In genomic region chr15:103300067-103300471, GRCm38 (mm10) we compare ENCODE assay signal across 10 mouse cellular contexts. TPM values are rescaled to one million over a fixed set of nuclear protein-coding genes. Genes with fewer than 3 reads are reported as not detected.
DNase-seq lines count a peak whose midpoint lies in the region; ATAC-seq and TF ChIP-seq lines count a peak whose summit lies in the region.
"Had no signal": no experiment of that assay in that cellular context is flagged by ENCODE, and none has a peak within 500 bp of the region (broad histone marks: within the 10 kb centered on the region; RNA-seq: fewer than 3 reads in every experiment).

No protein-coding gene starts in this region.

- H3K4me1 ChIP-seq in heart, embryonic 11.5 days (ENCODE audit: control insufficient read depth, insufficient read depth, low read length), result peaks cover 56% of the 10 kb centered on the region
- peaks cover 96% of the 10 kb centered on the region for H3K4me1 ChIP-seq in embryonic facial prominence, embryonic 12.5 days
- peaks cover 7% of the 10 kb centered on the region for H3K4me1 ChIP-seq in intestine, postnatal 0 days (replicated peaks; ENCODE audit: control insufficient read depth, insufficient read depth, low read length)
- peaks cover 92% of the 10 kb centered on the region for H3K4me1 ChIP-seq in neural tube, embryonic 11.5 days (ENCODE audit: control insufficient read depth, insufficient read depth, low read length)

- 14% methylated on average over 18 of the region's 18 CpGs for WGBS in heart, embryonic 11.5 days (ENCODE audit: insufficient replicate concordance)
- WGBS in embryonic facial prominence, embryonic 12.5 days, result 3% methylated on average over 18 of the region's 18 CpGs
- WGBS in intestine, postnatal 0 days, result 49% methylated on average over 18 of the region's 18 CpGs
- WGBS in neural tube, embryonic 11.5 days, result 3% methylated on average over 18 of the region's 18 CpGs

- DNase-seq in heart, postnatal 36 days, result no peak
- peak; percentile 46 for DNase-seq in ES-CJ7 (ENCODE audit: low read depth, low spot score)
- peak; percentile 88 for DNase-seq in neural tube, embryonic 11.5 days (ENCODE audit: low spot score)
- no peak for DNase-seq in Muller cell, postnatal 12 days (ENCODE audit: inconsistent ontology term)

- H3K4me3 ChIP-seq in heart, embryonic 11.5 days (ENCODE audit: low read depth, low read length), result peak overlapping the region; percentile 3; the same call in 1 of the 2 replicates
- no peak overlapping the region for H3K4me3 ChIP-seq in embryonic facial prominence, embryonic 12.5 days
- H3K4me3 ChIP-seq in intestine, postnatal 0 days (ENCODE audit: low read depth, low read length), result no peak overlapping the region
- peak overlapping the region; percentile 10; the same call in 1 of the 2 replicates for H3K4me3 ChIP-seq in neural tube, embryonic 11.5 days (ENCODE audit: low read depth, low read length)

- no peak for TF ChIP-seq CTCF in intestine, postnatal 0 days (IDR thresholded peaks at IDR 0.05; ENCODE audit: low read depth)

- no peak for ATAC-seq in heart, embryonic 11.5 days (replicated peaks; ENCODE audit: insufficient number of reproducible peaks, low FRiP score, low TSS enrichment)
- 0 out of 2 replicates have a peak, but pooled peaks have one; percentile 7 for ATAC-seq in embryonic facial prominence, embryonic 12.5 days (ENCODE audit: insufficient number of reproducible peaks, insufficient read depth, low FRiP score, low TSS enrichment)
- ATAC-seq in intestine, postnatal 0 days, result no peak
- peak; percentile 56 for ATAC-seq in neural tube, embryonic 11.5 days (ENCODE audit: insufficient read depth, low FRiP score, low TSS enrichment)
- ATAC-seq in erythroid progenitor cell, adult 5-6 weeks (replicated peaks; ENCODE audit: low FRiP score, poor library complexity, severe bottlenecking), result no peak

- peak overlapping the region; percentile 17; the same call in 1 of the 2 replicates for H3K9ac ChIP-seq in heart, embryonic 11.5 days (ENCODE audit: low read depth, low read length)
- peak overlapping the region; percentile 37; the same call in 1 of the 2 replicates for H3K9ac ChIP-seq in embryonic facial prominence, embryonic 12.5 days
- H3K9ac ChIP-seq in intestine, postnatal 0 days (ENCODE audit: low read depth, low read length), result no peak overlapping the region
- peak overlapping the region; percentile 56 for H3K9ac ChIP-seq in neural tube, embryonic 11.5 days (ENCODE audit: low read length)

- peak overlapping the region; percentile 49 for H3K4me2 ChIP-seq in heart, embryonic 11.5 days
- peak overlapping the region; percentile 43 for H3K4me2 ChIP-seq in embryonic facial prominence, embryonic 12.5 days (replicated peaks)
- no peak overlapping the region for H3K4me2 ChIP-seq in intestine, postnatal 0 days (replicated peaks; ENCODE audit: low read depth)
- peak overlapping the region; percentile 27 for H3K4me2 ChIP-seq in neural tube, embryonic 11.5 days (ENCODE audit: low read depth)

- H3K9me3 ChIP-seq in heart, embryonic 11.5 days (replicated peaks; ENCODE audit: control insufficient read depth, low read length), result no peaks in the 10 kb centered on the region
- no peaks in the 10 kb centered on the region for H3K9me3 ChIP-seq in embryonic facial prominence, embryonic 12.5 days
- H3K9me3 ChIP-seq in intestine, postnatal 0 days (ENCODE audit: control insufficient read depth), result no peaks in the 10 kb centered on the region
- H3K9me3 ChIP-seq in neural tube, embryonic 11.5 days (ENCODE audit: control insufficient read depth, low read length), result no peaks in the 10 kb centered on the region

- H3K27ac ChIP-seq in heart, embryonic 11.5 days (ENCODE audit: low read depth, low read length), result peak overlapping the region; percentile 69; the same call in 1 of the 2 replicates
- peak overlapping the region; percentile 96 for H3K27ac ChIP-seq in embryonic facial prominence, embryonic 12.5 days
- H3K27ac ChIP-seq in intestine, postnatal 0 days (ENCODE audit: low read depth, low read length), result peak overlapping the region; percentile 1; the same call in 1 of the 2 replicates
- peak overlapping the region; percentile 99 for H3K27ac ChIP-seq in neural tube, embryonic 11.5 days (ENCODE audit: low read depth, low read length)

- no peaks in the 10 kb centered on the region for H3K27me3 ChIP-seq in heart, embryonic 11.5 days (ENCODE audit: control insufficient read depth, insufficient read depth, low read length)
- no peaks in the 10 kb centered on the region for H3K27me3 ChIP-seq in embryonic facial prominence, embryonic 12.5 days
- no peaks in the 10 kb centered on the region for H3K27me3 ChIP-seq in intestine, postnatal 0 days (replicated peaks; ENCODE audit: control insufficient read depth, insufficient read depth, low read length)
- no peaks in the 10 kb centered on the region for H3K27me3 ChIP-seq in neural tube, embryonic 11.5 days (ENCODE audit: control insufficient read depth, insufficient read depth, low read length)

- intact Hi-C loops in heart, postnatal 36 days (cut with DNase I), result no loop called here

- peaks cover 23% of the 10 kb centered on the region for H3K36me3 ChIP-seq in heart, embryonic 11.5 days (ENCODE audit: control insufficient read depth, insufficient read depth, low read length)
- H3K36me3 ChIP-seq in embryonic facial prominence, embryonic 12.5 days, result peaks cover 7% of the 10 kb centered on the region; the same call in 1 of the 2 replicates
- H3K36me3 ChIP-seq in intestine, postnatal 0 days (ENCODE audit: control insufficient read depth, insufficient read depth), result peaks cover 46% of the 10 kb centered on the region
- H3K36me3 ChIP-seq in neural tube, embryonic 11.5 days (ENCODE audit: control insufficient read depth, insufficient read depth, low read length), result no peaks in the 10 kb centered on the region; the same call in 1 of the 2 replicates

RNA-seq across cellular contexts. Expression of gene Gpr84, which starts 10.3 kb away (rescaled TPM):
- 0.41 and 0.53 TPM in 2 replicates for polyA plus RNA-seq in heart, embryonic 11.5 days (2014; fragmentation: Nextera tagmentation; extraction: Ambion mirVana)
- total RNA-seq in heart, postnatal 36 days (2021), result not detected
- polyA plus RNA-seq in embryonic facial prominence, embryonic 12.5 days (2016; fragmentation: Nextera tagmentation; extraction: Ambion mirVana), result 0.47 and 0.67 TPM in 2 replicates
- not detected in 2 replicates for polyA plus RNA-seq in intestine, postnatal 0 days (2015; fragmentation: Nextera tagmentation; extraction: Ambion mirVana)
- polyA plus RNA-seq in neural tube, embryonic 11.5 days (2014; fragmentation: Nextera tagmentation; extraction: Ambion mirVana), result 0.34 and 0.50 TPM in 2 replicates
- 0.72 TPM in 1 of 2 replicates, not detected in the other for total RNA-seq in erythroid progenitor cell, adult 5-6 weeks (2015; ENCODE audit: low replicate concordance)
- 3.9 TPM in 1 of 2 replicates, not detected in the other for total RNA-seq in erythroid progenitor cell, adult 5-6 weeks (2017; ENCODE audit: low replicate concordance)
- total RNA-seq: neutrophil, adult 5-6 weeks had no signal

RNA-seq across cellular contexts. Expression of gene Copz1, which starts 27.6 kb away (rescaled TPM):
- 217 and 221 TPM in 2 replicates for polyA plus RNA-seq in heart, embryonic 11.5 days (2014; fragmentation: Nextera tagmentation; extraction: Ambion mirVana)
- 10 to 100 TPM; 56.6 to 56.9 TPM for total RNA-seq in heart, postnatal 36 days (2021)
- polyA plus RNA-seq in embryonic facial prominence, embryonic 12.5 days (2016; fragmentation: Nextera tagmentation; extraction: Ambion mirVana), result 257 and 268 TPM in 2 replicates
- 248 and 253 TPM in 2 replicates for polyA plus RNA-seq in intestine, postnatal 0 days (2015; fragmentation: Nextera tagmentation; extraction: Ambion mirVana)
- 307 and 317 TPM in 2 replicates for polyA plus RNA-seq in neural tube, embryonic 11.5 days (2014; fragmentation: Nextera tagmentation; extraction: Ambion mirVana)
- total RNA-seq in erythroid progenitor cell, adult 5-6 weeks (2015; ENCODE audit: low replicate concordance), result 158 and 167 TPM in 2 replicates
- total RNA-seq in erythroid progenitor cell, adult 5-6 weeks (2017; ENCODE audit: low replicate concordance), result 37.6 and 42.4 TPM in 2 replicates

RNA-seq across cellular contexts. Expression of gene Zfp385a, which starts 39.8 kb away (rescaled TPM):
- polyA plus RNA-seq in heart, embryonic 11.5 days (2014; fragmentation: Nextera tagmentation; extraction: Ambion mirVana), result 10.2 and 11.6 TPM in 2 replicates
- 10 to 100 TPM; 12.9 to 13.0 TPM for total RNA-seq in heart, postnatal 36 days (2021)
- polyA plus RNA-seq in embryonic facial prominence, embryonic 12.5 days (2016; fragmentation: Nextera tagmentation; extraction: Ambion mirVana), result 12.6 and 14.5 TPM in 2 replicates
- polyA plus RNA-seq in intestine, postnatal 0 days (2015; fragmentation: Nextera tagmentation; extraction: Ambion mirVana), result 2.9 and 3.1 TPM in 2 replicates
- 26.1 and 27.5 TPM in 2 replicates for polyA plus RNA-seq in neural tube, embryonic 11.5 days (2014; fragmentation: Nextera tagmentation; extraction: Ambion mirVana)
- 4.2 and 6.5 TPM in 2 replicates for total RNA-seq in erythroid progenitor cell, adult 5-6 weeks (2015; ENCODE audit: low replicate concordance)
- total RNA-seq in erythroid progenitor cell, adult 5-6 weeks (2017; ENCODE audit: low replicate concordance), result 0.30 and 0.77 TPM in 2 replicates

RNA-seq across cellular contexts. Expression of gene Nfe2, which starts 41.9 kb away (rescaled TPM):
- polyA plus RNA-seq in heart, embryonic 11.5 days (2014; fragmentation: Nextera tagmentation; extraction: Ambion mirVana), result 21.9 and 24.2 TPM in 2 replicates
- total RNA-seq in heart, postnatal 36 days (2021), result under 1 TPM; 0.67 to 0.73 TPM
- polyA plus RNA-seq in embryonic facial prominence, embryonic 12.5 days (2016; fragmentation: Nextera tagmentation; extraction: Ambion mirVana), result 4.9 and 5.2 TPM in 2 replicates
- 0.82 and 0.90 TPM in 2 replicates for polyA plus RNA-seq in intestine, postnatal 0 days (2015; fragmentation: Nextera tagmentation; extraction: Ambion mirVana)
- polyA plus RNA-seq in neural tube, embryonic 11.5 days (2014; fragmentation: Nextera tagmentation; extraction: Ambion mirVana), result 6.5 and 7.3 TPM in 2 replicates
- 368 and 436 TPM in 2 replicates for total RNA-seq in erythroid progenitor cell, adult 5-6 weeks (2015; ENCODE audit: low replicate concordance)
- total RNA-seq in erythroid progenitor cell, adult 5-6 weeks (2017; ENCODE audit: low replicate concordance), result 353 and 370 TPM in 2 replicates
- polyA plus RNA-seq: frontal cortex, adult 2 months had no signal

RNA-seq across cellular contexts. Expression of gene Hnrnpa1, which starts 59.8 kb away (rescaled TPM):
- polyA plus RNA-seq in heart, embryonic 11.5 days (2014; fragmentation: Nextera tagmentation; extraction: Ambion mirVana), result 572 and 590 TPM in 2 replicates
- total RNA-seq in heart, postnatal 36 days (2021), result 100 to 1,000 TPM; 140 to 154 TPM
- polyA plus RNA-seq in embryonic facial prominence, embryonic 12.5 days (2016; fragmentation: Nextera tagmentation; extraction: Ambion mirVana), result 1,204 and 1,244 TPM in 2 replicates
- 219 and 224 TPM in 2 replicates for polyA plus RNA-seq in intestine, postnatal 0 days (2015; fragmentation: Nextera tagmentation; extraction: Ambion mirVana)
- 1,373 and 1,392 TPM in 2 replicates for polyA plus RNA-seq in neural tube, embryonic 11.5 days (2014; fragmentation: Nextera tagmentation; extraction: Ambion mirVana)
- 198 and 238 TPM in 2 replicates for total RNA-seq in erythroid progenitor cell, adult 5-6 weeks (2015; ENCODE audit: low replicate concordance)
- 338 and 377 TPM in 2 replicates for total RNA-seq in erythroid progenitor cell, adult 5-6 weeks (2017; ENCODE audit: low replicate concordance)

Comparison
In these comparisons a context has a peak if more than half of its experiments do, and no peak if none do; other contexts are left out.
1. ATAC-seq: peak in embryonic facial prominence, embryonic 12.5 days (single experiment) and neural tube, embryonic 11.5 days (single experiment); none in heart, embryonic 11.5 days (single experiment), intestine, postnatal 0 days (single experiment) and erythroid progenitor cell, adult 5-6 weeks (single experiment).
2. H3K27ac ChIP-seq: peak in every context shown above with its lines; median percentile 99 in neural tube, embryonic 11.5 days; 96 in embryonic facial prominence, embryonic 12.5 days; 69 in heart, embryonic 11.5 days; 1 in intestine, postnatal 0 days.
3. H3K4me3 ChIP-seq: peak in heart, embryonic 11.5 days (single experiment) and neural tube, embryonic 11.5 days (single experiment); none in embryonic facial prominence, embryonic 12.5 days (single experiment) and intestine, postnatal 0 days (single experiment).
4. DNase-seq: peak in ES-CJ7 (single experiment) and neural tube, embryonic 11.5 days (single experiment); none in heart, postnatal 36 days (0 of 2) and Muller cell, postnatal 12 days (single experiment).